ENCODE assay signal across 24 mouse cellular contexts in genomic region chr7:80238542-80238941, GRCm38 (mm10). TPM values are rescaled to one million over a fixed set of nuclear protein-coding genes. Genes with fewer than 3 reads are reported as not detected.
A peak's percentile ranks its signal among the peaks of the same experiment; 100 is the strongest.
DNase-seq lines count a peak whose midpoint lies in the region; ATAC-seq and TF ChIP-seq lines count a peak whose summit lies in the region.
"Had no signal": no experiment of that assay in that cellular context is flagged by ENCODE, and none has a peak within 500 bp of the region (broad histone marks: within the 10 kb centered on the region; RNA-seq: fewer than 3 reads in every experiment).

No protein-coding gene starts in this region.

- 87% methylated on average over 10 of the region's 10 CpGs for WGBS in forebrain, postnatal 0 days
- 90% methylated on average over 10 of the region's 10 CpGs for WGBS in midbrain, embryonic 15.5 days

- H3K27ac ChIP-seq in forebrain, postnatal 0 days (ENCODE audit: low read depth, low read length), result no peak overlapping the region
- no peak overlapping the region for H3K27ac ChIP-seq in midbrain, embryonic 15.5 days
- H3K27ac ChIP-seq: embryonic facial prominence, embryonic 10.5 days; embryonic facial prominence, embryonic 12.5 days; forebrain, embryonic 13.5 days; forebrain, embryonic 15.5 days had no signal

- H3K4me2 ChIP-seq in forebrain, postnatal 0 days (ENCODE audit: low read depth), result no peak overlapping the region
- H3K4me2 ChIP-seq in midbrain, embryonic 15.5 days, result no peak overlapping the region
- H3K4me2 ChIP-seq: embryonic facial prominence, embryonic 12.5 days; forebrain, embryonic 13.5 days; forebrain, embryonic 15.5 days had no signal

- no peak overlapping the region for H3K9ac ChIP-seq in forebrain, postnatal 0 days
- no peak overlapping the region for H3K9ac ChIP-seq in midbrain, embryonic 15.5 days
- H3K9ac ChIP-seq: embryonic facial prominence, embryonic 12.5 days; forebrain, embryonic 13.5 days; forebrain, embryonic 15.5 days had no signal

- ATAC-seq in forebrain, postnatal 0 days, result no peak
- no peak for ATAC-seq in midbrain, embryonic 15.5 days (replicated peaks)
- ATAC-seq: activated CD4-positive, CD25-positive, alpha-beta regulatory T cell, adult 4 months; CD4-positive, CD25-positive, alpha-beta regulatory T cell, adult 4 months; forebrain, embryonic 13.5 days; forebrain, embryonic 15.5 days; Patski had no signal

- H3K27me3 ChIP-seq in E14TG2a.4 (ENCODE audit: insufficient read depth, low read length), result no peaks in the 10 kb centered on the region
- H3K27me3 ChIP-seq in forebrain, postnatal 0 days (ENCODE audit: insufficient read depth, low read length), result no peaks in the 10 kb centered on the region
- no peaks in the 10 kb centered on the region for H3K27me3 ChIP-seq in midbrain, embryonic 15.5 days (replicated peaks)
- H3K27me3 ChIP-seq: CH12.LX; embryonic facial prominence, embryonic 12.5 days; forebrain, embryonic 13.5 days; forebrain, embryonic 15.5 days; Patski had no signal

- no peak for TF ChIP-seq CTCF in E14TG2a.4 (conservative IDR thresholded peaks at IDR 0.05; ENCODE audit: low read length)
- TF ChIP-seq CTCF in forebrain, postnatal 0 days (IDR thresholded peaks at IDR 0.05; ENCODE audit: low read depth), result no peak

- DNase-seq in ES-CJ7 (ENCODE audit: low read depth, low spot score) (peak; percentile 40), R1 (ENCODE audit: low read depth, low spot score) (peak; percentile 47)
- no peak for DNase-seq in forebrain, postnatal 0 days
- no peak for DNase-seq in urinary bladder, adult 18-20 months (ENCODE audit: low spot score in 2 of 2)
- DNase-seq: adrenal gland, adult 8-10 months; adrenal gland, postnatal 14 days; adrenal gland, postnatal 36 days; B cell, adult 2 months; cerebellum, adult 11-12 months; cerebellum, adult 2 months; cerebellum, adult 9-10 months; cerebellum, postnatal 10 days; cerebellum, postnatal 25 days had no signal

- peak overlapping the region; percentile 65 for H3K4me3 ChIP-seq in E14TG2a.4 (replicated peaks; ENCODE audit: low read length)
- no peak overlapping the region for H3K4me3 ChIP-seq in forebrain, postnatal 0 days (ENCODE audit: low read depth, low read length)
- H3K4me3 ChIP-seq in midbrain, embryonic 15.5 days, result no peak overlapping the region
- H3K4me3 ChIP-seq: embryonic facial prominence, embryonic 10.5 days; embryonic facial prominence, embryonic 12.5 days; forebrain, embryonic 13.5 days; forebrain, embryonic 15.5 days had no signal

- peaks cover 47% of the 10 kb centered on the region for H3K4me1 ChIP-seq in E14TG2a.4 (replicated peaks; ENCODE audit: low read depth, low read length)
- no peaks in the 10 kb centered on the region for H3K4me1 ChIP-seq in forebrain, postnatal 0 days (ENCODE audit: insufficient read depth)
- peaks cover 15% of the 10 kb centered on the region for H3K4me1 ChIP-seq in midbrain, embryonic 15.5 days

- H3K9me3 ChIP-seq in E14TG2a.4 (ENCODE audit: low read length), result no peaks in the 10 kb centered on the region
- no peaks in the 10 kb centered on the region for H3K9me3 ChIP-seq in forebrain, postnatal 0 days (ENCODE audit: low read length)
- no peaks in the 10 kb centered on the region for H3K9me3 ChIP-seq in midbrain, embryonic 15.5 days
- H3K9me3 ChIP-seq: embryonic facial prominence, embryonic 10.5 days; embryonic facial prominence, embryonic 12.5 days; forebrain, embryonic 13.5 days; forebrain, embryonic 15.5 days; G1E had no signal

- H3K36me3 ChIP-seq in E14TG2a.4 (ENCODE audit: insufficient read depth, low read length), result peaks cover 59% of the 10 kb centered on the region
- H3K36me3 ChIP-seq in forebrain, postnatal 0 days (ENCODE audit: insufficient read depth), result peaks cover 17% of the 10 kb centered on the region
- H3K36me3 ChIP-seq in midbrain, embryonic 15.5 days (replicated peaks), result 0 out of 2 replicates have a peak, but pooled peaks cover 14% of the 10 kb centered on the region

RNA-seq across cellular contexts. Expression of gene Gdpgp1, which starts 5.9 kb away (rescaled TPM):
- total RNA-seq in forebrain, postnatal 0 days (2014; rRNA removed), result 4.1 and 5.8 TPM in 2 replicates
- 1.3 and 2.6 TPM in 2 replicates for polyA plus RNA-seq in forebrain, postnatal 0 days (2015; fragmentation: Nextera tagmentation; extraction: Ambion mirVana)
- 4.5 and 5.3 TPM in 2 replicates for polyA plus RNA-seq in midbrain, embryonic 15.5 days (2015; fragmentation: Nextera tagmentation; extraction: Ambion mirVana)

RNA-seq across cellular contexts. Expression of gene Cib1, which starts 5.9 kb away (rescaled TPM):
- 11.3 and 16.4 TPM in 2 replicates for total RNA-seq in forebrain, postnatal 0 days (2014; rRNA removed)
- polyA plus RNA-seq in forebrain, postnatal 0 days (2015; fragmentation: Nextera tagmentation; extraction: Ambion mirVana), result 29.0 and 29.3 TPM in 2 replicates
- 28.5 and 29.7 TPM in 2 replicates for polyA plus RNA-seq in midbrain, embryonic 15.5 days (2015; fragmentation: Nextera tagmentation; extraction: Ambion mirVana)

RNA-seq across cellular contexts. Expression of gene Ttll13, which starts 7.6 kb away (rescaled TPM):
- 0.48 and 2.0 TPM in 2 replicates for total RNA-seq in forebrain, postnatal 0 days (2014; rRNA removed)
- polyA plus RNA-seq in forebrain, postnatal 0 days (2015; fragmentation: Nextera tagmentation; extraction: Ambion mirVana), result 1.4 and 1.5 TPM in 2 replicates
- 2.1 and 2.9 TPM in 2 replicates for polyA plus RNA-seq in midbrain, embryonic 15.5 days (2015; fragmentation: Nextera tagmentation; extraction: Ambion mirVana)

RNA-seq across cellular contexts. Expression of gene Ngrn, which starts 22.5 kb away (rescaled TPM):
- total RNA-seq in forebrain, postnatal 0 days (2014; rRNA removed), result 67.2 and 74.9 TPM in 2 replicates
- 71.4 and 72.0 TPM in 2 replicates for polyA plus RNA-seq in forebrain, postnatal 0 days (2015; fragmentation: Nextera tagmentation; extraction: Ambion mirVana)
- polyA plus RNA-seq in midbrain, embryonic 15.5 days (2015; fragmentation: Nextera tagmentation; extraction: Ambion mirVana), result 72.9 and 74.5 TPM in 2 replicates

RNA-seq across cellular contexts. Expression of gene Vps33b, which starts 30.9 kb away (rescaled TPM):
- 37.5 and 41.0 TPM in 2 replicates for total RNA-seq in forebrain, postnatal 0 days (2014; rRNA removed)
- polyA plus RNA-seq in forebrain, postnatal 0 days (2015; fragmentation: Nextera tagmentation; extraction: Ambion mirVana), result 8.3 and 15.0 TPM in 2 replicates
- polyA plus RNA-seq in midbrain, embryonic 15.5 days (2015; fragmentation: Nextera tagmentation; extraction: Ambion mirVana), result 26.8 and 32.6 TPM in 2 replicates

Comparison
In these comparisons a context has a peak if more than half of its experiments do, and no peak if none do; other contexts are left out.
1. DNase-seq: peak in ES-CJ7 (single experiment) and R1 (single experiment); none in forebrain, postnatal 0 days (single experiment) and urinary bladder, adult 18-20 months (0 of 2).